Mouse (Mus musculus) liver, postnatal 0 days (tissue): ENCODE data around the gene Olfr461. TPM values are rescaled to one million over a fixed set of nuclear protein-coding genes. Genes with fewer than 3 reads are reported as not detected.
"Not testable (repeated sequence)": the region's sequence is repeated elsewhere in the genome, so short reads cannot be mapped to it uniquely, and the experiment has no call there.

Source experiments
- ATAC-seq: fragments of 200-750 bp; cut with Nextera tagmentation; 2 replicates; pipeline ENCODE4 v1.8.0; 2017; ENCODE audit warnings: mild to moderate bottlenecking, moderate library complexity
- DNase-seq: peaks from one replicate; pipeline ENCODE4 v3.0.0-alpha.2; 2016
- H3K27ac ChIP-seq: fragments of 300-500 bp; sonication (generic); 2 replicates; pipeline ENCODE4 v1.5.1; 2014; ENCODE audit warnings: antibody characterized with exemption, moderate library complexity, mild to moderate bottlenecking, low read depth
- H3K27me3 ChIP-seq: fragments of 300-500 bp; sonication (generic); 2 replicates; pipeline ENCODE4 v1.6.1; 2014; ENCODE audit warnings: low read length, control low read depth, mixed read lengths; ENCODE audit not compliant: insufficient read depth
- H3K36me3 ChIP-seq: fragments of 300-500 bp; sonication (generic); replicated peaks from 2 replicates; pipeline ENCODE4 v1.6.1; 2014; ENCODE audit warnings: mild to moderate bottlenecking, control low read depth, low read length, moderate library complexity, mixed read lengths; ENCODE audit not compliant: insufficient read depth
- H3K4me1 ChIP-seq: fragments of 300-500 bp; sonication (generic); 2 replicates; pipeline ENCODE4 v1.6.1; 2014; ENCODE audit warnings: antibody characterized with exemption, mild to moderate bottlenecking, control low read depth; ENCODE audit not compliant: insufficient read depth
- H3K4me2 ChIP-seq: fragments of 300-500 bp; sonication (generic); 2 replicates; pipeline ENCODE4 v1.6.1; 2014; ENCODE audit warnings: low read depth, mild to moderate bottlenecking, low read length, moderate library complexity, mixed read lengths
- H3K4me3 ChIP-seq: fragments of 300-500 bp; sonication (generic); 2 replicates; pipeline ENCODE4 v1.5.1; 2014; ENCODE audit warnings: low read depth, low read length
- H3K9ac ChIP-seq: fragments of 300-500 bp; sonication (generic); replicated peaks from 2 replicates; pipeline ENCODE4 v1.6.1; 2014; ENCODE audit warnings: mild to moderate bottlenecking, moderate library complexity
- H3K9me3 ChIP-seq: fragments of 300-500 bp; sonication (generic); 2 replicates; pipeline ENCODE4 v1.6.1; 2016; ENCODE audit warnings: mild to moderate bottlenecking, control low read depth, low read length, mixed read lengths
- CTCF ChIP-seq: sonication (generic); IDR thresholded peaks from 2 replicates; pipeline ENCODE4 v1.5.1; 2016; ENCODE audit warnings: antibody characterized with exemption, low read depth
- EP300 ChIP-seq: IDR thresholded peaks from 2 replicates; pipeline ENCODE4 v1.6.1; 2016; ENCODE audit warnings: antibody characterized with exemption, low read depth, mild to moderate bottlenecking
- WGBS: fragments of 180-500 bp; shearing (Covaris S2); extraction: QIAGEN DNeasy Blood & Tissue Kit; methylation state at CpG from one replicate; pipeline ENCODE4 v1.1.7; 2014; ENCODE audit not compliant: insufficient replicate concordance; 5-methylcytosine and 5-hydroxymethylcytosine counted together
- polyA plus RNA-seq: library from polyadenylated mRNA; unstranded; fragments of >200 nt; fragmentation: Nextera tagmentation; extraction: Ambion mirVana; gene quantifications from 2 replicates; pipeline ENCODE4 v1.2.1, GENCODE M21; 2015

The Olfr461 gene
- not detected in 2 replicates for polyA plus RNA-seq

GRCm38 (mm10) chr6:40554950-40555349, at the start of gene Olfr461:
TSS of gene Olfr461 (minus strand) at chr6:40555050.
- 72% methylated on average over 2 of the region's 2 CpGs for WGBS

DNA sequence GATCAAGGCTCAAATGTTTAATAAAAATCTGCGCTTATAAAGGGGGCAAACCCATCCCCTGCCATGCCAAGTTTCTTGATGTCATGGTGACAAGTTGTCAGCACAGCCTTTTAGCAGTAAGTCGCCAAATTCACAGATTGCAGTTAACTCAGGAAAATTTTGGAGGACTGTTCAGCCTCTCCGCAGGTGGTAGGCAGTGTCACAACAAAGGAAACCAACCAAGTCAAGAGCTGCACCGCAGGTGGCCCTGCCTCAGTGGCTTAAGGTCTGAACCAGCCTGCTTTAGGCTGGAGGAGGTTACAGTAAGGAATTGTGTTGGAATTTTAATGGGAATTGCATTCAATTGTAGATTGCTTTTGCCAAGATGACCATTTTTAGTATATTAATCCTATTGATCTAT, 43.7 kb upstream of the Olfr461 start:
- not testable (repeated sequence) for DNase-seq, H3K27ac ChIP-seq, H3K27me3 ChIP-seq, H3K4me3 ChIP-seq, H3K9me3 ChIP-seq, H3K4me2 ChIP-seq, H3K36me3 ChIP-seq, ATAC-seq, H3K9ac ChIP-seq, H3K4me1 ChIP-seq
- WGBS: 47% methylated on average over 4 of the region's 4 CpGs

More at GRCm38 (mm10) chr6:40554950-40555349, at the start of gene Olfr461:
- H3K27me3 ChIP-seq: no peaks in the 10 kb centered on the region
- H3K9ac ChIP-seq: no peak within 1 kb of the TSS
- no peak within 1 kb of the TSS for H3K4me2 ChIP-seq
- H3K9me3 ChIP-seq: no peaks in the 10 kb centered on the region
- ATAC-seq: no peak
- TF ChIP-seq CTCF (no peak), EP300 (no peak)
- DNase-seq: no peak
- H3K27ac ChIP-seq: no peak within 1 kb of the TSS
- H3K4me3 ChIP-seq: no peak within 1 kb of the TSS
- H3K4me1 ChIP-seq: no peaks in the 10 kb centered on the region
- H3K36me3 ChIP-seq: no peaks in the 10 kb centered on the region

- Histone ChIP-seq H3K4me1 (no peaks in the 10 kb centered on the region), H3K4me3 (no peak overlapping the region), H3K27me3 (no peaks in the 10 kb centered on the region), H3K9ac (no peak overlapping the region), H3K27ac (no peak overlapping the region), H3K36me3 (no peaks in the 10 kb centered on the region), H3K4me2 (no peak overlapping the region), H3K9me3 (no peaks in the 10 kb centered on the region)
- no peak for TF ChIP-seq EP300
- no peak for TF ChIP-seq CTCF
- 24% methylated on average over 3 of the region's 3 CpGs for WGBS
- no peak for ATAC-seq
- DNase-seq: no peak
Measured at GRCm38 (mm10) chr6:40594804-40595550, 40.1 kb upstream of the Olfr461 start.

DNA sequence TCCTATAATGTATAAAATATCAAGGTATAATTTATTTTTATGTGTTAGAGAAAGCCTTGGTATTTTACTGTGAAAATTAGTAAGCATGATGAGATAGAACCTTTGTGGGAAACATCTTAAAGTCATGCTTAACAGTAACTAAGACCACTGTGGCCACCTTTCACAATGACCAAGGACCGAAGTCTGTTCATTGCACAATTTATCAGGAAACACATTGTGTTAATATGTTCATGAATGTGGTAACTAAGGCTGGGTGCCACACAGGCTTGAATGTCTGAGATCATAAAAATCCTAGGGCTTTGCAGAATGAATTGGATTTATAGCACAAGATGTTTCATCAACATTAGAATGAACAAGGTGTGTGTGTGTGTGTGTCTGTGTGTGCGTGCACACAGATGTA, 33.5 kb upstream of the Olfr461 start:
- TF ChIP-seq EP300 (no peak), CTCF (no peak)
- Histone ChIP-seq H3K36me3 (no peaks in the 10 kb centered on the region), H3K9me3 (no peaks in the 10 kb centered on the region), H3K27ac (no peak overlapping the region), H3K4me1 (no peaks in the 10 kb centered on the region), H3K9ac (no peak overlapping the region), H3K4me2 (no peak overlapping the region), H3K4me3 (no peak overlapping the region), H3K27me3 (no peaks in the 10 kb centered on the region)
- WGBS: 69% methylated on average over 2 of the region's 2 CpGs
- ATAC-seq (no peak), DNase-seq (no peak)

- Histone ChIP-seq H3K27ac (0 out of 2 replicates have a peak within 1 kb of the TSS, but pooled peaks have one; percentile 4), H3K36me3 (no peaks in the 10 kb centered on the region), H3K4me3 (peak within 1 kb of the TSS; percentile 34), H3K4me2 (peak within 1 kb of the TSS; percentile 38), H3K4me1 (no peaks in the 10 kb centered on the region), H3K27me3 (no peaks in the 10 kb centered on the region), H3K9ac (no peak within 1 kb of the TSS; the same call in 1 of the 2 replicates), H3K9me3 (no peaks in the 10 kb centered on the region)
- ATAC-seq (no peak), DNase-seq (no peak)
- WGBS: 35% methylated on average over 5 of the region's 5 CpGs
- TF ChIP-seq CTCF: no peak
- TF ChIP-seq EP300: no peak
Measured at GRCm38 (mm10) chr6:40585645-40586044, 30.8 kb upstream of the Olfr461 start, which contains the start of gene Clec5a. TSS of gene Clec5a (minus strand) at chr6:40585821.

GRCm38 (mm10) chr6:40584336-40584735, 29.5 kb upstream of the Olfr461 start:
- Histone ChIP-seq H3K4me2 (peak overlapping the region; percentile 38), H3K4me3 (peak overlapping the region; percentile 34), H3K4me1 (no peaks in the 10 kb centered on the region), H3K36me3 (no peaks in the 10 kb centered on the region), H3K9ac (no peak overlapping the region), H3K27ac (0 out of 2 replicates have a peak overlapping the region, but pooled peaks have one; percentile 4), H3K27me3 (no peaks in the 10 kb centered on the region), H3K9me3 (no peaks in the 10 kb centered on the region)
- no peak for ATAC-seq
- no peak for DNase-seq
- TF ChIP-seq CTCF: no peak
- no peak for TF ChIP-seq EP300
- WGBS: 46% methylated on average over 6 of the region's 6 CpGs
